Mouse (Mus musculus): ENCODE data around the gene Abcb4.
A peak's percentile ranks its signal among the peaks of the same experiment; 100 is the strongest.
"Not testable (repeated sequence)": the region's sequence is repeated elsewhere in the genome, so short reads cannot be mapped to it uniquely, and the experiment has no call there.

The Abcb4 gene

GRCm38 (mm10) chr5:8911567-8912198, 18.2 kb downstream of the Abcb4 start:
- no peak for DNase-seq (ENCODE audit: low read depth, low spot score)

- DNase-seq (ENCODE audit: low read depth, low spot score) = no peak
These were observed 22.9 kb downstream of the Abcb4 start for GRCm38 (mm10) chr5:8916400-8916799.

- DNase-seq (ENCODE audit: low read depth, low spot score) = no peak
These were observed 23.6 kb downstream of the Abcb4 start for GRCm38 (mm10) chr5:8917069-8917468.

- DNase-seq (ENCODE audit: low read depth, low spot score) = no peak
These were observed 34.9 kb downstream of the Abcb4 start for GRCm38 (mm10) chr5:8928440-8928839.

- no peak for DNase-seq (ENCODE audit: low read depth, low spot score)
These were observed 44.4 kb downstream of the Abcb4 start for GRCm38 (mm10) chr5:8937965-8938364.

- DNase-seq (ENCODE audit: low read depth, low spot score) = not testable (repeated sequence)
These were observed 47.7 kb downstream of the Abcb4 start for GRCm38 (mm10) chr5:8941266-8941665.

- DNase-seq (ENCODE audit: low read depth, low spot score) = no peak
These were observed 50.3 kb downstream of the Abcb4 start for GRCm38 (mm10) chr5:8943836-8944235.

- no peak for DNase-seq (ENCODE audit: low read depth, low spot score)
These were observed 54.0 kb downstream of the Abcb4 start for GRCm38 (mm10) chr5:8947423-8948110.

GRCm38 (mm10) chr5:8953660-8954059, 60.1 kb downstream of the Abcb4 start:
- no peak for DNase-seq (ENCODE audit: low read depth, low spot score)

GRCm38 (mm10) chr5:8955544-8955943, 62.0 kb downstream of the Abcb4 start:
- DNase-seq (ENCODE audit: low read depth, low spot score) = no peak

- DNase-seq (ENCODE audit: low read depth, low spot score) = no peak
These were observed 67.0 kb downstream of the Abcb4 start for GRCm38 (mm10) chr5:8960534-8960933.

- no peak for DNase-seq (ENCODE audit: low read depth, low spot score)
These were observed 71.0 kb downstream of the Abcb4 start for GRCm38 (mm10) chr5:8964487-8964886.

GRCm38 (mm10) chr5:8970694-8971093, 77.2 kb downstream of the Abcb4 start:
- no peak for DNase-seq (ENCODE audit: low read depth, low spot score)

- DNase-seq (ENCODE audit: low read depth, low spot score) = no peak
These were observed 78.8 kb downstream of the Abcb4 start for GRCm38 (mm10) chr5:8972355-8972754.

GRCm38 (mm10) chr5:8974721-8975120, 81.2 kb downstream of the Abcb4 start:
- DNase-seq (ENCODE audit: low read depth, low spot score) = no peak

GRCm38 (mm10) chr5:8985470-8985869, 92.0 kb downstream of the Abcb4 start:
- DNase-seq (ENCODE audit: low read depth, low spot score) = no peak

GRCm38 (mm10) chr5:8987925-8988324, 94.4 kb downstream of the Abcb4 start:
- no peak for DNase-seq (ENCODE audit: low read depth, low spot score)

- DNase-seq (ENCODE audit: low read depth, low spot score) = no peak
These were observed 97.0 kb downstream of the Abcb4 start for GRCm38 (mm10) chr5:8990526-8990925.

- no peak for DNase-seq (ENCODE audit: low read depth, low spot score)
These were observed 98.1 kb downstream of the Abcb4 start for GRCm38 (mm10) chr5:8991626-8992025.

- DNase-seq (ENCODE audit: low read depth, low spot score) = no peak
These were observed 102.6 kb downstream of the Abcb4 start for GRCm38 (mm10) chr5:8995966-8996685.

- peak; percentile 85 for DNase-seq (ENCODE audit: low read depth, low spot score)
These were observed 103.4 kb downstream of the Abcb4 start, which contains the start of gene Crot for GRCm38 (mm10) chr5:8996686-8997512. TSS of gene Crot (minus strand) at chr5:8997324.

- DNase-seq (ENCODE audit: low read depth, low spot score) = no peak
These were observed 104.0 kb downstream of the Abcb4 start for GRCm38 (mm10) chr5:8997513-8997895.

All from telencephalon, adult 2 months (tissue).